Mouse (Mus musculus): ENCODE measurements at regions not wholly inside any gene's neighbourhood (a gene's known extent, or its start where the extent isn't known, plus 50 kb on each side); places are given as distances from the start of the nearest gene placed in this dataset.

GRCm38 (mm10) chr3:66592259-66592658 lies 295.6 kb upstream of the Veph1 start:
- 48% methylated on average over 7 of the region's 7 CpGs for WGBS
- H3K4me2 ChIP-seq = no peak overlapping the region
- H3K4me3 ChIP-seq = no peak overlapping the region
- no peak for ATAC-seq (ENCODE audit: low read depth)
- no peaks in the 10 kb centered on the region for H3K36me3 ChIP-seq
- H3K27me3 ChIP-seq = no peaks in the 10 kb centered on the region
- H3K27ac ChIP-seq (replicated peaks) = no peak overlapping the region
- no peaks in the 10 kb centered on the region for H3K4me1 ChIP-seq (replicated peaks)
- H3K9me3 ChIP-seq = no peaks in the 10 kb centered on the region
- no peak overlapping the region for H3K9ac ChIP-seq

- H3K27ac ChIP-seq (replicated peaks) = no peak overlapping the region
- no peak overlapping the region for H3K9ac ChIP-seq
- H3K36me3 ChIP-seq = no peaks in the 10 kb centered on the region
- no peaks in the 10 kb centered on the region for H3K4me1 ChIP-seq (replicated peaks)
- no peak for ATAC-seq (ENCODE audit: low read depth)
- H3K4me3 ChIP-seq = no peak overlapping the region
- H3K9me3 ChIP-seq = no peaks in the 10 kb centered on the region
- no peak overlapping the region for H3K4me2 ChIP-seq
- WGBS = 64% methylated on average over 7 of the region's 7 CpGs
- no peaks in the 10 kb centered on the region for H3K27me3 ChIP-seq
Observed at GRCm38 (mm10) chr3:66590775-66591174, 294.1 kb upstream of the Veph1 start.

- Histone ChIP-seq H3K4me2 (no peak overlapping the region), H3K4me3 (no peak overlapping the region), H3K4me1 (replicated peaks) (no peaks in the 10 kb centered on the region), H3K9ac (no peak overlapping the region), H3K27me3 (no peaks in the 10 kb centered on the region), H3K36me3 (no peaks in the 10 kb centered on the region), H3K9me3 (no peaks in the 10 kb centered on the region), H3K27ac (replicated peaks) (no peak overlapping the region)
- 89% methylated on average over 4 of the region's 4 CpGs for WGBS
- no peak for ATAC-seq (ENCODE audit: low read depth)
Observed at GRCm38 (mm10) chr3:66589483-66589882, 292.8 kb upstream of the Veph1 start.

GRCm38 (mm10) chr3:66584831-66585230 lies 288.2 kb upstream of the Veph1 start:
- Histone ChIP-seq H3K9me3 (no peaks in the 10 kb centered on the region), H3K27ac (replicated peaks) (no peak overlapping the region), H3K27me3 (no peaks in the 10 kb centered on the region), H3K36me3 (no peaks in the 10 kb centered on the region), H3K4me1 (replicated peaks) (no peaks in the 10 kb centered on the region), H3K4me2 (no peak overlapping the region), H3K4me3 (no peak overlapping the region), H3K9ac (no peak overlapping the region)
- no peak for ATAC-seq (ENCODE audit: low read depth)
- WGBS = 92% methylated on average over 9 of the region's 9 CpGs

- Histone ChIP-seq H3K27ac (replicated peaks) (no peak overlapping the region), H3K4me3 (no peak overlapping the region), H3K27me3 (no peaks in the 10 kb centered on the region), H3K9me3 (no peaks in the 10 kb centered on the region), H3K36me3 (no peaks in the 10 kb centered on the region), H3K4me2 (no peak overlapping the region), H3K9ac (no peak overlapping the region), H3K4me1 (replicated peaks) (no peaks in the 10 kb centered on the region)
- 37% methylated on average over 5 of the region's 5 CpGs for WGBS
- ATAC-seq (ENCODE audit: low read depth) = peak; percentile 75; the same call in 1 of the 2 replicates
Observed at GRCm38 (mm10) chr3:66584101-66584500, 287.5 kb upstream of the Veph1 start.

- no peak for ATAC-seq (ENCODE audit: low read depth)
- Histone ChIP-seq H3K9ac (no peak overlapping the region), H3K27me3 (no peaks in the 10 kb centered on the region), H3K27ac (replicated peaks) (no peak overlapping the region), H3K4me1 (replicated peaks) (no peaks in the 10 kb centered on the region), H3K4me2 (no peak overlapping the region), H3K36me3 (no peaks in the 10 kb centered on the region), H3K4me3 (no peak overlapping the region), H3K9me3 (no peaks in the 10 kb centered on the region)
- WGBS = 74% methylated on average over 1 of the region's 1 CpGs
Observed at GRCm38 (mm10) chr3:66576659-66577058, 280.0 kb upstream of the Veph1 start.

- no peaks in the 10 kb centered on the region for H3K36me3 ChIP-seq
- no peaks in the 10 kb centered on the region for H3K27me3 ChIP-seq
- H3K9me3 ChIP-seq = no peaks in the 10 kb centered on the region
- H3K9ac ChIP-seq = no peak overlapping the region
- no peak overlapping the region for H3K4me3 ChIP-seq
- no peaks in the 10 kb centered on the region for H3K4me1 ChIP-seq (replicated peaks)
- H3K4me2 ChIP-seq = no peak overlapping the region
- WGBS = 84% methylated on average over 8 of the region's 8 CpGs
- no peak overlapping the region for H3K27ac ChIP-seq (replicated peaks)
- no peak for ATAC-seq (ENCODE audit: low read depth)
Observed at GRCm38 (mm10) chr3:66574321-66574720, 277.7 kb upstream of the Veph1 start.

- 80% methylated on average over 12 of the region's 12 CpGs for WGBS
- Histone ChIP-seq H3K9ac (no peak overlapping the region), H3K4me3 (no peak overlapping the region), H3K4me1 (replicated peaks) (no peaks in the 10 kb centered on the region), H3K9me3 (no peaks in the 10 kb centered on the region), H3K27me3 (no peaks in the 10 kb centered on the region), H3K4me2 (no peak overlapping the region), H3K36me3 (no peaks in the 10 kb centered on the region), H3K27ac (replicated peaks) (no peak overlapping the region)
- ATAC-seq (ENCODE audit: low read depth) = no peak
Observed at GRCm38 (mm10) chr3:66572887-66573519, 276.4 kb upstream of the Veph1 start.

- Histone ChIP-seq H3K4me3 (no peak overlapping the region), H3K9ac (no peak overlapping the region), H3K36me3 (no peaks in the 10 kb centered on the region), H3K9me3 (no peaks in the 10 kb centered on the region), H3K4me2 (no peak overlapping the region), H3K4me1 (replicated peaks) (no peaks in the 10 kb centered on the region), H3K27ac (replicated peaks) (no peak overlapping the region), H3K27me3 (no peaks in the 10 kb centered on the region)
- WGBS = 70% methylated on average over 5 of the region's 5 CpGs
- no peak for ATAC-seq (ENCODE audit: low read depth)
Observed at GRCm38 (mm10) chr3:66570342-66570741, 273.7 kb upstream of the Veph1 start.

GRCm38 (mm10) chr3:66564268-66565245 lies 267.9 kb upstream of the Veph1 start:
- Histone ChIP-seq H3K4me2 (no peak overlapping the region), H3K36me3 (no peaks in the 10 kb centered on the region), H3K4me1 (replicated peaks) (no peaks in the 10 kb centered on the region; the same call in 1 of the 2 replicates), H3K9me3 (no peaks in the 10 kb centered on the region), H3K27me3 (no peaks in the 10 kb centered on the region), H3K4me3 (no peak overlapping the region), H3K27ac (replicated peaks) (peak overlapping the region; percentile 50; the same call in 1 of the 2 replicates), H3K9ac (no peak overlapping the region)
- WGBS = 77% methylated on average over 7 of the region's 7 CpGs
- peak; percentile 80 for ATAC-seq (ENCODE audit: low read depth)

GRCm38 (mm10) chr3:66563329-66563728 lies 266.7 kb upstream of the Veph1 start:
- Histone ChIP-seq H3K4me3 (no peak overlapping the region), H3K27ac (replicated peaks) (no peak overlapping the region), H3K9me3 (no peaks in the 10 kb centered on the region), H3K9ac (no peak overlapping the region), H3K27me3 (no peaks in the 10 kb centered on the region), H3K4me1 (replicated peaks) (no peaks in the 10 kb centered on the region; the same call in 1 of the 2 replicates), H3K36me3 (no peaks in the 10 kb centered on the region), H3K4me2 (no peak overlapping the region)
- WGBS = 81% methylated on average over 2 of the region's 2 CpGs
- no peak for ATAC-seq (ENCODE audit: low read depth)

- H3K27me3 ChIP-seq = no peaks in the 10 kb centered on the region
- no peak overlapping the region for H3K4me3 ChIP-seq
- 89% methylated on average over 1 of the region's 1 CpGs for WGBS
- no peaks in the 10 kb centered on the region for H3K36me3 ChIP-seq
- ATAC-seq (ENCODE audit: low read depth) = no peak
- no peak overlapping the region for H3K27ac ChIP-seq (replicated peaks)
- H3K9ac ChIP-seq = no peak overlapping the region
- no peaks in the 10 kb centered on the region for H3K4me1 ChIP-seq (replicated peaks)
- H3K9me3 ChIP-seq = no peaks in the 10 kb centered on the region
- no peak overlapping the region for H3K4me2 ChIP-seq
Observed at GRCm38 (mm10) chr3:66555538-66555937, 258.9 kb upstream of the Veph1 start.
